Mouse (Mus musculus): ENCODE results near the gene Gramd4. TPM values are rescaled to one million over a fixed set of nuclear protein-coding genes. Genes with fewer than 3 reads are reported as not detected.

Gramd4 gene
- 10 to 100 TPM; 27.6 to 31.5 TPM for total RNA-seq (2021)
- 25.3 and 39.8 TPM in 2 replicates for polyA plus RNA-seq (2012; rRNA removed)
- long read RNA-seq, partial matches to known transcripts, result 4 of 27 reads
- long read RNA-seq, other reads (novel, unspliced or antisense), result 23 of 27 reads

DNA sequence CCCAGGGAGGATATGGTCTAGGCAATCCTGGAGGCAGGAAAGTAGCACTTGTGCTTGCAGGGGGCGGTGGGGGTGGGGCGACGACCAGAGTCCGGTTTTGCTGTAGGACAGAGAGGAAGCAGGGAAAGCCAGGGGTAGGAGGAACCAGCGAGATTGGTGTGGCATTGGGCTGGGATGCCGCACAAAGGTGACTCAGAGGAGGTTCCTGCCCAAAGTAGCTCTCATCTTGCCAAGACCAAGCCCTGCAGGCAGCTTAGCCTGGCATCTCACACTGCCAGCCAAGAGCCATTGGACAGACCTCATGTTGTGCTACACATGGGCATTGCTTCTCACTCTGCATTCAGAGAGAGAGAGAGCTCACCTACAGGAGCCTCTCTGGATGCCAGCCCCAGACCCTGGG, at the start of gene Gramd4:
TSS of gene Gramd4 (plus strand) at position 283 of the 400 bp plus-strand sequence.
- intact Hi-C loops (cut with DNase I), result loop anchor here (10.0 kb wide), 1 partner anchor 157 kb away; the partner anchor contains the start of gene Tbc1d22a
- Histone ChIP-seq H3K4me3 (peak within 1 kb of the TSS; percentile 49), H3K36me3 (ENCODE audit: control insufficient read depth, insufficient read depth, low read length) (no peaks in the 10 kb centered on the region), H3K4me1 (ENCODE audit: control insufficient read depth, insufficient read depth, low read length) (peaks cover 29% of the 10 kb centered on the region), H3K79me2 (replicated peaks; ENCODE audit: control insufficient read depth, insufficient read depth, low read length) (peaks cover 4% of the 10 kb centered on the region), H3K27me3 (ENCODE audit: control insufficient read depth, insufficient read depth, low read length) (no peaks in the 10 kb centered on the region), H3K27ac (peak within 1 kb of the TSS; percentile 84), H3K9ac (ENCODE audit: low read depth, low read length) (peak within 1 kb of the TSS; percentile 75)
- 15% methylated on average over 6 of the region's 6 CpGs for WGBS
- DNase-seq, result peak; percentile 48 to 69
- TF ChIP-seq CTCF (IDR thresholded peaks at IDR 0.05), result no peak
- no peak for TF ChIP-seq EP300 (IDR thresholded peaks at IDR 0.05; ENCODE audit: insufficient read depth, low read depth, low read length)
- TF ChIP-seq POLR2A (IDR thresholded peaks at IDR 0.05; ENCODE audit: insufficient read depth, low read depth, low read length), result no peak

DNA sequence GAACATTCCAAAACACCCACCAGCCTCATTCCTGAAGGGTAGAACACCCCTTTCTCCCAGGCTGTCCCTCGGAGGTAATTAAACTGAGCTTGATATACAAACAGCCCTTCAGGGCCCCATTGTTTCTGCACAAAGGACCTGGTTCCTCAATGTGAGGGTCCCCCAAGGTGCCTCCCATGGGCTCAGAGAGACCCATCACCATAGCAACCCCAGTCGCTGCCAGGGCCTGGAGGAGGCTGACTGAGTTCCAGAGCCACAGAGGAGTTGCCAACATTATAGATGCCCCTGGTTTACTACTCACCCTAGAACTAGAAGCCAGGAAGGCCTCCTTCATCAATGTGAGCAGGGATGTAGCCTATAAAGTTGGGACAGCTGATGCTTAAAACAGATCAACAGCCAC, 44.4 kb upstream of the Gramd4 start:
- 78% methylated on average over 2 of the region's 2 CpGs for WGBS
- H3K27ac ChIP-seq, result no peak overlapping the region
- H3K4me3 ChIP-seq, result no peak overlapping the region
- no peak for DNase-seq
- no peak overlapping the region for H3K9ac ChIP-seq (ENCODE audit: low read depth, low read length)
- intact Hi-C loops (cut with DNase I), result no loop called here
- TF ChIP-seq CTCF (IDR thresholded peaks at IDR 0.05) (no peak), POLR2A (IDR thresholded peaks at IDR 0.05; ENCODE audit: insufficient read depth, low read depth, low read length) (no peak), EP300 (IDR thresholded peaks at IDR 0.05; ENCODE audit: insufficient read depth, low read depth, low read length) (no peak)
- no peaks in the 10 kb centered on the region for H3K79me2 ChIP-seq (replicated peaks; ENCODE audit: control insufficient read depth, insufficient read depth, low read length)
- H3K36me3 ChIP-seq (ENCODE audit: control insufficient read depth, insufficient read depth, low read length), result no peaks in the 10 kb centered on the region
- no peaks in the 10 kb centered on the region for H3K4me1 ChIP-seq (ENCODE audit: control insufficient read depth, insufficient read depth, low read length)
- H3K27me3 ChIP-seq (ENCODE audit: control insufficient read depth, insufficient read depth, low read length), result no peaks in the 10 kb centered on the region

DNA sequence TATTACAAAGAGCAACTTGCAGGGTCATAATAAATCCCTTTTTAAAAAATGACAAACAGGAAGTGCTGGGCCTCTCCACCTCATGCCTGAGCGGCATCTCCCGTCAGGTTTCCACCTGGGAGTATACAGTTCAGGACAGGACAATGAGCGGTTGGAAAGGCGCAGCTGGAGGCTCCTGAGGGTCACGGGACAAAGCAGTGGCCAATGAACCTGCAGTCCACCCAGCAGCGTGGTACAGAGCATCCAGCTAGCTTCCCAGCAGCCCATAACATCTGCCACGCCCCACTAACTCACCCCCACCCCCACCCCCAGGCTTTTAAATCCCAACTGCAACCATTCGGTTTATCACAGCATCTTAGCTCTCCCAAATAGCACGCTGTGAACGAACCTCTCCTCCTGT, 43.8 kb upstream of the Gramd4 start:
- WGBS, result 60% methylated on average over 10 of the region's 10 CpGs
- Histone ChIP-seq H3K9ac (ENCODE audit: low read depth, low read length) (no peak overlapping the region), H3K79me2 (replicated peaks; ENCODE audit: control insufficient read depth, insufficient read depth, low read length) (no peaks in the 10 kb centered on the region), H3K36me3 (ENCODE audit: control insufficient read depth, insufficient read depth, low read length) (no peaks in the 10 kb centered on the region), H3K27ac (no peak overlapping the region), H3K4me1 (ENCODE audit: control insufficient read depth, insufficient read depth, low read length) (no peaks in the 10 kb centered on the region), H3K4me3 (no peak overlapping the region), H3K27me3 (ENCODE audit: control insufficient read depth, insufficient read depth, low read length) (no peaks in the 10 kb centered on the region)
- DNase-seq, result no peak
- intact Hi-C loops (cut with DNase I), result no loop called here
- TF ChIP-seq CTCF (IDR thresholded peaks at IDR 0.05), result no peak
- TF ChIP-seq POLR2A (IDR thresholded peaks at IDR 0.05; ENCODE audit: insufficient read depth, low read depth, low read length), result no peak
- TF ChIP-seq EP300 (IDR thresholded peaks at IDR 0.05; ENCODE audit: insufficient read depth, low read depth, low read length), result no peak

DNA sequence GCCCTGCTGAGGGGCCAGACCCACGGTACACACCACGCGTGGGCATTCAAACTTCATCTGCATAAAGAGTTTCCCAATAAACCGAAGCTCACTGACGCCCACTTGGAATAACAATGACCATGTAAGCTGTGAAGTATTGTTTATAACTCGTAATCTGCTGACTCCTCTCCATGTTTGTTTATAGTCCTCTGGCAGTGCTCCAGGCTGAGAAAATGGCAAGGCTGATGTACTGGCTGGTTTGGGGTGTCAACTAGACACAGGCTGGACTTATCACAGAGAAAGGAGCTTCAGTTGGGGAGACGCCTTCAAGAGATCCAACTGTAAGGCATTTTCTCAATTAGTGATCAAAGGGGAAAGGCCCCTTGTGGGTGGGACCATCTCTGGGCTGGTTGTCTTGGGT, 42.5 kb upstream of the Gramd4 start:
- Histone ChIP-seq H3K4me3 (no peak overlapping the region), H3K27ac (no peak overlapping the region), H3K36me3 (ENCODE audit: control insufficient read depth, insufficient read depth, low read length) (no peaks in the 10 kb centered on the region), H3K79me2 (replicated peaks; ENCODE audit: control insufficient read depth, insufficient read depth, low read length) (no peaks in the 10 kb centered on the region), H3K4me1 (ENCODE audit: control insufficient read depth, insufficient read depth, low read length) (no peaks in the 10 kb centered on the region), H3K27me3 (ENCODE audit: control insufficient read depth, insufficient read depth, low read length) (no peaks in the 10 kb centered on the region), H3K9ac (ENCODE audit: low read depth, low read length) (no peak overlapping the region)
- intact Hi-C loops (cut with DNase I), result no loop called here
- no peak for TF ChIP-seq EP300 (IDR thresholded peaks at IDR 0.05; ENCODE audit: insufficient read depth, low read depth, low read length)
- TF ChIP-seq CTCF (IDR thresholded peaks at IDR 0.05), result no peak
- no peak for TF ChIP-seq POLR2A (IDR thresholded peaks at IDR 0.05; ENCODE audit: insufficient read depth, low read depth, low read length)
- DNase-seq, result no peak
- 89% methylated on average over 7 of the region's 7 CpGs for WGBS

DNA sequence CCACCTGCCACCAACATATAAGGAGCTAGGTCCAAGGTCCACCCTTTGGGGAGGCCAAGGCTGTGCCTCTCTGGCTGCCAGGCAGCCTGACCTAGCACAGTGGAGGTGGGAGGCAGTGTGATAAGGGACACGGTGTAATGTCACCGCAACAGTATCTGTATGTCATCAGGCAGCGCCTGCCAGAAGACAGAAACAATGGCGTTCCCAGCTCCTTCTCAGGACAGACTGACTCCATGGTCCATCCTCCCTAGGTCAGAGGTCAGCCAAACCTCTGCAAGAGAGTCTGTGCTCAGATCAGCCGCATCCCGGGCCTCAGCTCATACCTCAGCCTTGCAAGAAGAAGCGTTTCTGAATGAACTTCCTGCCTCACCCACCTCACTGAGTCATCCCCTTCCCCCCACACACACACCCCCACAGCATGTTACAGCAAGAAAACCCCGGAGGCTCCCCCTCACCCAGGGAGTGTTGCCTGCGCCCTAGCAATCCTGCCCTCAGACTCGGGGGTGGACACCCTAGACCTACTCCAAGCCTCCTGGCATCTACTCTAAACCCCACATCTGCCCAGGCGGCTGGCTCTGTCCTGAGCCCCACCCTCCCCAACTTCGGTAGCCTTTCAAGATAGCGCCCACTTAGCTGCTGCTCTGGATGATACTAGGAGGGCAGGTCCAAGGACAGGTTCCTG, 41.5 kb upstream of the Gramd4 start:
- Histone ChIP-seq H3K27me3 (ENCODE audit: control insufficient read depth, insufficient read depth, low read length) (no peaks in the 10 kb centered on the region), H3K79me2 (replicated peaks; ENCODE audit: control insufficient read depth, insufficient read depth, low read length) (no peaks in the 10 kb centered on the region), H3K27ac (no peak overlapping the region), H3K9ac (ENCODE audit: low read depth, low read length) (no peak overlapping the region), H3K36me3 (ENCODE audit: control insufficient read depth, insufficient read depth, low read length) (no peaks in the 10 kb centered on the region), H3K4me1 (ENCODE audit: control insufficient read depth, insufficient read depth, low read length) (no peaks in the 10 kb centered on the region), H3K4me3 (no peak overlapping the region)
- WGBS, result 34% methylated on average over 13 of the region's 13 CpGs
- intact Hi-C loops (cut with DNase I), result no loop called here
- TF ChIP-seq EP300 (IDR thresholded peaks at IDR 0.05; ENCODE audit: insufficient read depth, low read depth, low read length) (no peak), POLR2A (IDR thresholded peaks at IDR 0.05; ENCODE audit: insufficient read depth, low read depth, low read length) (no peak), CTCF (IDR thresholded peaks at IDR 0.05) (no peak)
- no peak for DNase-seq

DNA sequence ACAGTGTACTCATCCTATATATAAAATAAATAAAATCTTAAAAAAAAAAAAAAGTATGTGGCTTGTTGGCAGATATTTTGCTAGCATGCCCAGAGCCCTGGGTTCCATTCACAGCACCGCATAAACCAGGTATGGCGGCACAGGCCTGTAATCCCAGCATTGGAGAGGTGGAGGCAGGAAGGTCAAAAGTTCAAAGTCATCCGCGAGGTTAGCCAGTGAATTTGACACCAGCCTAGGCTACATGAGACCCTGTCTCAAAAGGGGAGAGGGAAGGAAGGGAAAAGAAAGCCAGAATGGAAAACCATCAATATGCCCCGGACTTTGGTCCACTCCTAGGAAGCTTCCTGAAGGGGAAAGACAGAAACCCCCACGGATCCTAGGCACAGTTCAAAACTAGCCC, 40.2 kb upstream of the Gramd4 start:
- H3K36me3 ChIP-seq (ENCODE audit: control insufficient read depth, insufficient read depth, low read length), result no peaks in the 10 kb centered on the region
- H3K27me3 ChIP-seq (ENCODE audit: control insufficient read depth, insufficient read depth, low read length), result no peaks in the 10 kb centered on the region
- no peak for DNase-seq
- no peaks in the 10 kb centered on the region for H3K4me1 ChIP-seq (ENCODE audit: control insufficient read depth, insufficient read depth, low read length)
- no peak overlapping the region for H3K27ac ChIP-seq
- 85% methylated on average over 6 of the region's 6 CpGs for WGBS
- no peak overlapping the region for H3K4me3 ChIP-seq
- intact Hi-C loops (cut with DNase I), result no loop called here
- H3K79me2 ChIP-seq (replicated peaks; ENCODE audit: control insufficient read depth, insufficient read depth, low read length), result no peaks in the 10 kb centered on the region
- TF ChIP-seq POLR2A (IDR thresholded peaks at IDR 0.05; ENCODE audit: insufficient read depth, low read depth, low read length) (no peak), CTCF (IDR thresholded peaks at IDR 0.05) (no peak), EP300 (IDR thresholded peaks at IDR 0.05; ENCODE audit: insufficient read depth, low read depth, low read length) (no peak)
- no peak overlapping the region for H3K9ac ChIP-seq (ENCODE audit: low read depth, low read length)
